Mouse (Mus musculus): ENCODE results near the gene Tle1.

- no peak for TF ChIP-seq CTCF (IDR thresholded peaks at IDR 0.05; ENCODE audit: control insufficient read depth, insufficient read depth, low read length)
- TF ChIP-seq POLR2A (IDR thresholded peaks at IDR 0.05; ENCODE audit: borderline replicate concordance, control insufficient read depth, low read depth, low read length), result no peak
Observed at GRCm38 (mm10) chr4:72197888-72198605, 2.7 kb downstream of the Tle1 start.

All from bone marrow, adult 2 months (tissue).